Mouse (Mus musculus): ENCODE data around the gene Cd320. TPM values are rescaled to one million over a fixed set of nuclear protein-coding genes. Genes with fewer than 3 reads are reported as not detected.
A peak's percentile ranks its signal among the peaks of the same experiment; 100 is the strongest.

Cd320 gene
- total and polyA plus RNA-seq, 3 experiments: 45.6 to 48.5 TPM; not detected in 1

DNA sequence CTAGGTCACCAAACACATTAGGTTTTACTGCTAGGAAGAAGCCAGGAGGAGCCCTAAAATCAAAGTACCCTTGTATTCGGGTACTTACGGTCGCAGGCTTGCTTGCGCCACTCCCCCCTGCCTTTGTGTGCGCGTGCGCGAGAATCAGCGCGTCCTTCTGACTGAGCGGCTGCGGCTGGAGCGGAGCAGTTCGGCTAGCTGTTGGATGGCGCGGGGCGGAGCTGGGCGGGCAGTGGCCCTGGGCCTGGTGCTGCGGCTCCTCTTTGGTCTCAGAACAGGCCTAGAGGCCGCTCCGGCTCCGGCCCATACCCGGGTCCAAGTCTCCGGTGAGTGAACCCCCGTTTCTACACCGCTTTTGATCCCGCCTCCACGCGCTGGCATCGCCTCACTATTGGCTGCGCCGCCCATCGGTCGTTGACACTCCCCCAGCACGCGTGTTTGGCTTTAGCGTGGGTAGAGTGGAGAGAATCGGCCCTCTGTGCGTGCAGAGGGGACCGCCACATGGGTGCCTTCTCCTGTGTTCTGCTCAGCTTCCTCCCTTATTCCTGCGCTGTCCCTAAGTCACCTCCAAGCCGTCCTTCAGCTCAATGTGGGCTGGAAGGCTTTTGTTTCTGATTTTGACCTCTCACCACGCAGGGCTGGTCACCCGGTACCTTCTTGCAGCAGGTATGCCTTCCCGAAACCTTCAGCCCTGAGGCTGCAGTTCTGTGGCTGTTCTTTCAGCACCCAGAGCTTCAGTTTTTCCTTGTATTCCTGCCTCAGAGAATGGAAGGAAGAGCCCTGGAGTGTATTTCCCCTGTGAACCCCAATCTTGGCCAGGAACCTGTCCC, at the start of gene Cd320 (continued):
- TF ChIP-seq UBTF (IDR thresholded peaks at IDR 0.05; ENCODE audit: borderline replicate concordance, insufficient read depth, low read depth, low read length) (no peak), MEF2A (IDR thresholded peaks at IDR 0.05; ENCODE audit: extremely low read depth, insufficient replicate concordance, low read depth, low read length, poor library complexity, severe bottlenecking) (no peak), ZMIZ1 (IDR thresholded peaks at IDR 0.05; ENCODE audit: low read depth, low read length) (no peak)

DNA sequence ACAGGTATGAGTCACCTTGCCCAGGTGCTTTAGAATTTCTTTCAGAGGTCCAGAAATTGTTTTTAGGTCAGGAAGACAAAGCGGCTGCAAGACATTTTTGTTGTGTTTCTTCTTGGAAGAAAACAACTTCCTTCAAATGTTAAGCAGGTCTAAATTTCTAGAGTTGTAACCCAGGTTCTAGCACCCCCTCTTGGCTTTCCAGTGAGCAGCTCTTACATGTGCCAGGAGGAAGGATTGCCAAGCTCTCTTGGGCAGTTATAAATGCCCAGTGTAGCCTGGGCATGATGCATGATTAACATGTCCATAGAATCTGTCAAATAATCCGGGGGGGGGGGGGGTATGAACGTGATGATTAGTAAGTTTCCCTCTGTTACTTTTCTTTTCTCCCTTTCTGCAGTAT, 44.6 kb upstream of the Cd320 start:
- Histone ChIP-seq H3K79me2 (ENCODE audit: control insufficient read depth, insufficient read depth, low read length, poor library complexity) (no peaks in the 10 kb centered on the region), H3K9me3 (replicated peaks; ENCODE audit: insufficient read depth, low read length) (no peaks in the 10 kb centered on the region), H3K27me3 (ENCODE audit: control insufficient read depth in 1 of 2, insufficient read depth in 2 of 2, low read length in 2 of 2) (no peaks in the 10 kb centered on the region), H3K36me3 (ENCODE audit: control insufficient read depth in 1 of 2, insufficient read depth in 2 of 2, low read length in 2 of 2) (no peaks in the 10 kb centered on the region), H3K27ac (ENCODE audit: control insufficient read depth, low read depth, low read length) (no peak overlapping the region), H3K9ac (ENCODE audit: control insufficient read depth, low read depth, low read length, poor library complexity, severe bottlenecking) (no peak overlapping the region), H3K4me3 (ENCODE audit: control insufficient read depth in 1 of 2, insufficient read depth in 1 of 2, low read depth in 2 of 2, low read length in 2 of 2) (no peak overlapping the region), H3K4me1 (ENCODE audit: control insufficient read depth in 1 of 2, insufficient read depth in 2 of 2, low read length in 2 of 2) (no peaks in the 10 kb centered on the region; a peak in 1 of 4 replicates)
- TF ChIP-seq GATA1 (IDR thresholded peaks at IDR 0.05; ENCODE audit: low read depth, low read length): no peak
- peak; percentile 48 for TF ChIP-seq SMC3 (IDR thresholded peaks at IDR 0.05; ENCODE audit: low read depth, low read length)
- TF ChIP-seq ZC3H11A (IDR thresholded peaks at IDR 0.05; ENCODE audit: low read depth, low read length): peak; percentile 21; the same call in 1 of the 2 replicates
- TF ChIP-seq CHD1 (IDR thresholded peaks at IDR 0.05; ENCODE audit: low read depth, low read length): no peak
- TF ChIP-seq CTCF (IDR thresholded peaks at IDR 0.05 in 2 of 3, conservative IDR thresholded peaks at IDR 0.05 in 1 of 3; ENCODE audit: control insufficient read depth in 1 of 3, insufficient read depth in 1 of 3, low read depth in 2 of 3, low read length in 3 of 3, poor library complexity in 1 of 3, severe bottlenecking in 1 of 3): peak in 2 of 3 experiments; percentile 16 to 38; a peak in 3 of 6 replicates
- peak; percentile 52 for TF ChIP-seq RAD21 (IDR thresholded peaks at IDR 0.05; ENCODE audit: low read depth, low read length)
- no peak for DNase-seq (ENCODE audit: low read depth, low spot score)

DNA sequence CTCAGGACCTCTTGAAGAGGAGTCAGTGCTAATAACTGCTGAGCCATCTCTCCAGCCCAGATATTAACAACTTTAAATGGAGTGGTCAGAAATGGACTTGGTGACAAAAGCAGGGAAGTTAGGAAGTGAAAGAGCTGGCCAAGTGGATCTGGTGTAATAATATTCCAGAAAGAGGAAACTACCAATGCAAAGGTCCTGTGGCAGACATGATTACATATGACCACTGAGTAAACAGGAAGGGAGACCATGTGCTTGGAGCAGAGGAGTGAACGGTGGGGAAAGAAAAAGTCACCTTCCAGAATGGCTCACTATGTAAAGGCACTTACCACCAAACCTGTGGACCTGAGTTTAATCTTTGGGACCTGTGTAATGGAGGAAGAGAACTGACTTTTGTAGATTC, 43.6 kb upstream of the Cd320 start:
- Histone ChIP-seq H3K79me2 (ENCODE audit: control insufficient read depth, insufficient read depth, low read length, poor library complexity) (no peaks in the 10 kb centered on the region), H3K9me3 (replicated peaks; ENCODE audit: insufficient read depth, low read length) (no peaks in the 10 kb centered on the region), H3K4me3 (ENCODE audit: control insufficient read depth in 1 of 2, insufficient read depth in 1 of 2, low read depth in 2 of 2, low read length in 2 of 2) (no peak overlapping the region), H3K27ac (ENCODE audit: control insufficient read depth, low read depth, low read length) (no peak overlapping the region), H3K36me3 (ENCODE audit: control insufficient read depth in 1 of 2, insufficient read depth in 2 of 2, low read length in 2 of 2) (no peaks in the 10 kb centered on the region), H3K4me1 (ENCODE audit: control insufficient read depth in 1 of 2, insufficient read depth in 2 of 2, low read length in 2 of 2) (0 out of 4 replicates have a peak, but pooled peaks cover 0 to 1% of the 10 kb centered on the region in 2 experiments), H3K9ac (ENCODE audit: control insufficient read depth, low read depth, low read length, poor library complexity, severe bottlenecking) (no peak overlapping the region), H3K27me3 (ENCODE audit: control insufficient read depth in 1 of 2, insufficient read depth in 2 of 2, low read length in 2 of 2) (no peaks in the 10 kb centered on the region)
- DNase-seq (ENCODE audit: low read depth, low spot score): no peak
- TF ChIP-seq RAD21 (IDR thresholded peaks at IDR 0.05; ENCODE audit: low read depth, low read length): no peak
- no peak for TF ChIP-seq GATA1 (IDR thresholded peaks at IDR 0.05; ENCODE audit: low read depth, low read length)
- no peak for TF ChIP-seq ELF1 (IDR thresholded peaks at IDR 0.05; ENCODE audit: low read depth, low read length)
- no peak for TF ChIP-seq CHD1 (IDR thresholded peaks at IDR 0.05; ENCODE audit: low read depth, low read length)
- no peak for TF ChIP-seq USF2 (IDR thresholded peaks at IDR 0.05; ENCODE audit: borderline replicate concordance in 1 of 2, insufficient read depth in 1 of 2, low read depth in 1 of 2, low read length in 2 of 2)
- no peak for TF ChIP-seq TCF12 (IDR thresholded peaks at IDR 0.05; ENCODE audit: low read depth, low read length)
- TF ChIP-seq ZC3H11A (IDR thresholded peaks at IDR 0.05; ENCODE audit: low read depth, low read length): no peak
- TF ChIP-seq USF1 (IDR thresholded peaks at IDR 0.05; ENCODE audit: low read depth, low read length): no peak
- TF ChIP-seq E2F4 (IDR thresholded peaks at IDR 0.05; ENCODE audit: borderline replicate concordance, low read depth, low read length): no peak

Measured in MEL (cell line).